Mouse (Mus musculus) v-Abl transformed pro-B cells (cell line): ENCODE results near the gene Sbf2.
"Not testable (repeated sequence)": the region's sequence is repeated elsewhere in the genome, so short reads cannot be mapped to it uniquely, and the experiment has no call there.

Experiments used
- in situ Hi-C, 2 experiments: fragments of 400-800 bp; cut with MboI; formaldehyde crosslinking; loops; one replicate each; pipeline ENCODE4 v1.15.1; 2025; ENCODE audit not compliant: unreplicated experiment in 2 of 2

Sbf2 gene

GRCm38 (mm10) chr7:110597141-110597540 is 17.6 kb downstream of the Sbf2 start:
- in situ Hi-C loops, result no loop called here

GRCm38 (mm10) chr7:110593991-110594390 is 20.7 kb downstream of the Sbf2 start:
- in situ Hi-C loops, result not testable (repeated sequence)

- in situ Hi-C loops, result no loop called here
Observed at GRCm38 (mm10) chr7:110587721-110588120, 27.0 kb downstream of the Sbf2 start.

GRCm38 (mm10) chr7:110585250-110585649 is 29.5 kb downstream of the Sbf2 start:
- in situ Hi-C loops, result no loop called here

GRCm38 (mm10) chr7:110584159-110584558 is 30.6 kb downstream of the Sbf2 start:
- in situ Hi-C loops, result no loop called here

- in situ Hi-C loops, result no loop called here
Observed at GRCm38 (mm10) chr7:110583705-110584104, 31.0 kb downstream of the Sbf2 start.

- in situ Hi-C loops, result no loop called here
Observed at GRCm38 (mm10) chr7:110565815-110566549, 48.7 kb downstream of the Sbf2 start.

- in situ Hi-C loops, result no loop called here
Observed at GRCm38 (mm10) chr7:110561647-110562046, 53.1 kb downstream of the Sbf2 start.

- in situ Hi-C loops, result no loop called here
Observed at GRCm38 (mm10) chr7:110557001-110557400, 57.7 kb downstream of the Sbf2 start.

GRCm38 (mm10) chr7:110556221-110556620 is 58.5 kb downstream of the Sbf2 start:
- in situ Hi-C loops, result no loop called here

GRCm38 (mm10) chr7:110555260-110555659 is 59.5 kb downstream of the Sbf2 start:
- in situ Hi-C loops, result no loop called here

- in situ Hi-C loops, result loop anchor here in 1 of 2 experiments (10.0 kb wide), 1 partner anchor 237 kb away; no protein-coding TSS in a partner anchor
Observed at GRCm38 (mm10) chr7:110548268-110548667, 66.5 kb downstream of the Sbf2 start.

- in situ Hi-C loops, result loop anchor here in 1 of 2 experiments (10.0 kb wide), 1 partner anchor 241 kb away; no protein-coding TSS in a partner anchor
Observed at GRCm38 (mm10) chr7:110543341-110543740, 71.4 kb downstream of the Sbf2 start.

GRCm38 (mm10) chr7:110539266-110539665 is 75.5 kb downstream of the Sbf2 start:
- in situ Hi-C loops, result no loop called here

GRCm38 (mm10) chr7:110530295-110530694 is 84.4 kb downstream of the Sbf2 start:
- in situ Hi-C loops, result not testable (repeated sequence)

- in situ Hi-C loops, result no loop called here
Observed at GRCm38 (mm10) chr7:110525090-110525775, 89.5 kb downstream of the Sbf2 start.

- in situ Hi-C loops, result no loop called here
Observed at GRCm38 (mm10) chr7:110516241-110517220, 98.2 kb downstream of the Sbf2 start.

- in situ Hi-C loops, result no loop called here
Observed at GRCm38 (mm10) chr7:110514131-110514530, 100.6 kb downstream of the Sbf2 start.

GRCm38 (mm10) chr7:110498653-110499052 is 116.1 kb downstream of the Sbf2 start:
- in situ Hi-C loops, result no loop called here

- in situ Hi-C loops, result no loop called here
Observed at GRCm38 (mm10) chr7:110491038-110491437, 123.7 kb downstream of the Sbf2 start.

- in situ Hi-C loops, result no loop called here
Observed at GRCm38 (mm10) chr7:110485051-110485450, 129.7 kb downstream of the Sbf2 start.
